Mouse (Mus musculus): ENCODE results near the gene Frmd5. TPM values are rescaled to one million over a fixed set of nuclear protein-coding genes. Genes with fewer than 3 reads are reported as not detected.

Gene Frmd5
- total and polyA plus RNA-seq, 2 experiments from 2014 or later, result 14.6 to 39.7 TPM

GRCm38 (mm10) chr2:121707461-121707860, 99.4 kb downstream of the Frmd5 start:
- Histone ChIP-seq H3K27ac (no peak overlapping the region), H3K36me3 (ENCODE audit: insufficient read depth, low read length) (no peaks in the 10 kb centered on the region), H3K4me2 (ENCODE audit: low read depth, low read length) (no peak overlapping the region), H3K4me1 (ENCODE audit: insufficient read depth, low read length) (no peaks in the 10 kb centered on the region), H3K9me3 (ENCODE audit: low read length) (no peaks in the 10 kb centered on the region), H3K4me3 (ENCODE audit: low read length) (no peak overlapping the region), H3K9ac (replicated peaks; ENCODE audit: low read length) (no peak overlapping the region), H3K27me3 (ENCODE audit: insufficient read depth, low read length) (no peaks in the 10 kb centered on the region)
- TF ChIP-seq CTCF (IDR thresholded peaks at IDR 0.05; ENCODE audit: low read depth), result no peak
- no peak for ATAC-seq
- DNase-seq (ENCODE audit: low spot score), result no peak
- 81% methylated on average over 5 of the region's 5 CpGs for WGBS

GRCm38 (mm10) chr2:121705756-121706155, 101.1 kb downstream of the Frmd5 start:
- H3K27me3 ChIP-seq (ENCODE audit: insufficient read depth, low read length), result no peaks in the 10 kb centered on the region
- 40% methylated on average over 2 of the region's 2 CpGs for WGBS

GRCm38 (mm10) chr2:121699331-121699730, 107.6 kb downstream of the Frmd5 start:
- DNase-seq (ENCODE audit: low spot score) (peak; percentile 23), ATAC-seq (no peak)
- no peak for TF ChIP-seq CTCF (IDR thresholded peaks at IDR 0.05; ENCODE audit: low read depth)
- Histone ChIP-seq H3K9me3 (ENCODE audit: low read length) (no peaks in the 10 kb centered on the region), H3K4me2 (ENCODE audit: low read depth, low read length) (no peak overlapping the region), H3K4me3 (ENCODE audit: low read length) (no peak overlapping the region), H3K4me1 (ENCODE audit: insufficient read depth, low read length) (no peaks in the 10 kb centered on the region), H3K27me3 (ENCODE audit: insufficient read depth, low read length) (no peaks in the 10 kb centered on the region), H3K36me3 (ENCODE audit: insufficient read depth, low read length) (no peaks in the 10 kb centered on the region), H3K27ac (peak overlapping the region; percentile 3; the same call in 1 of the 2 replicates), H3K9ac (replicated peaks; ENCODE audit: low read length) (no peak overlapping the region)
- WGBS, result 24% methylated on average over 6 of the region's 6 CpGs

More at GRCm38 (mm10) chr2:121705756-121706155, 101.1 kb downstream of the Frmd5 start:
- no peak for ATAC-seq
- H3K9me3 ChIP-seq (ENCODE audit: low read length), result no peaks in the 10 kb centered on the region
- DNase-seq (ENCODE audit: low spot score), result peak; percentile 49
- no peaks in the 10 kb centered on the region for H3K4me1 ChIP-seq (ENCODE audit: insufficient read depth, low read length)
- no peak overlapping the region for H3K4me3 ChIP-seq (ENCODE audit: low read length)
- H3K36me3 ChIP-seq (ENCODE audit: insufficient read depth, low read length), result no peaks in the 10 kb centered on the region
- no peak overlapping the region for H3K4me2 ChIP-seq (ENCODE audit: low read depth, low read length)
- H3K9ac ChIP-seq (replicated peaks; ENCODE audit: low read length), result no peak overlapping the region
- no peak for TF ChIP-seq CTCF (IDR thresholded peaks at IDR 0.05; ENCODE audit: low read depth)
- no peak overlapping the region for H3K27ac ChIP-seq

- 88% methylated on average over 10 of the region's 10 CpGs for WGBS
- no peak overlapping the region for H3K4me3 ChIP-seq (ENCODE audit: low read length)
- no peak overlapping the region for H3K4me2 ChIP-seq (ENCODE audit: low read depth, low read length)
- H3K36me3 ChIP-seq (ENCODE audit: insufficient read depth, low read length), result no peaks in the 10 kb centered on the region
- H3K9ac ChIP-seq (replicated peaks; ENCODE audit: low read length), result no peak overlapping the region
- no peaks in the 10 kb centered on the region for H3K4me1 ChIP-seq (ENCODE audit: insufficient read depth, low read length)
- DNase-seq (ENCODE audit: low spot score) (no peak), ATAC-seq (no peak)
- H3K27ac ChIP-seq, result no peak overlapping the region
- no peaks in the 10 kb centered on the region for H3K9me3 ChIP-seq (ENCODE audit: low read length)
- H3K27me3 ChIP-seq (ENCODE audit: insufficient read depth, low read length), result no peaks in the 10 kb centered on the region
- peak; percentile 38; the same call in 1 of the 2 replicates for TF ChIP-seq CTCF (IDR thresholded peaks at IDR 0.05; ENCODE audit: low read depth)
Measured at GRCm38 (mm10) chr2:121695436-121695835, 111.5 kb downstream of the Frmd5 start.

- ATAC-seq, result no peak
- Histone ChIP-seq H3K27me3 (ENCODE audit: insufficient read depth, low read length) (no peaks in the 10 kb centered on the region), H3K9ac (replicated peaks; ENCODE audit: low read length) (no peak overlapping the region), H3K9me3 (ENCODE audit: low read length) (no peaks in the 10 kb centered on the region), H3K36me3 (ENCODE audit: insufficient read depth, low read length) (no peaks in the 10 kb centered on the region), H3K4me1 (ENCODE audit: insufficient read depth, low read length) (no peaks in the 10 kb centered on the region), H3K4me3 (ENCODE audit: low read length) (no peak overlapping the region), H3K27ac (no peak overlapping the region), H3K4me2 (ENCODE audit: low read depth, low read length) (no peak overlapping the region)
- WGBS, result 75% methylated on average over 2 of the region's 2 CpGs
- no peak for DNase-seq (ENCODE audit: low spot score)
- no peak for TF ChIP-seq CTCF (IDR thresholded peaks at IDR 0.05; ENCODE audit: low read depth)
Measured at GRCm38 (mm10) chr2:121688107-121688506, 118.8 kb downstream of the Frmd5 start.

- ATAC-seq, result no peak
- H3K36me3 ChIP-seq (ENCODE audit: insufficient read depth, low read length), result no peaks in the 10 kb centered on the region
- WGBS, result 94% methylated on average over 8 of the region's 8 CpGs
- no peaks in the 10 kb centered on the region for H3K9me3 ChIP-seq (ENCODE audit: low read length)
- H3K4me3 ChIP-seq (ENCODE audit: low read length), result no peak overlapping the region
- no peak for DNase-seq (ENCODE audit: low spot score)
- no peaks in the 10 kb centered on the region for H3K4me1 ChIP-seq (ENCODE audit: insufficient read depth, low read length)
- H3K9ac ChIP-seq (replicated peaks; ENCODE audit: low read length), result no peak overlapping the region
- no peak overlapping the region for H3K4me2 ChIP-seq (ENCODE audit: low read depth, low read length)
- H3K27ac ChIP-seq, result no peak overlapping the region
- no peaks in the 10 kb centered on the region for H3K27me3 ChIP-seq (ENCODE audit: insufficient read depth, low read length)
- TF ChIP-seq CTCF (IDR thresholded peaks at IDR 0.05; ENCODE audit: low read depth), result no peak
Measured at GRCm38 (mm10) chr2:121683606-121684005, 123.3 kb downstream of the Frmd5 start.

GRCm38 (mm10) chr2:121682361-121682760, 124.5 kb downstream of the Frmd5 start:
- Histone ChIP-seq H3K4me2 (ENCODE audit: low read depth, low read length) (no peak overlapping the region), H3K36me3 (ENCODE audit: insufficient read depth, low read length) (no peaks in the 10 kb centered on the region), H3K4me3 (ENCODE audit: low read length) (no peak overlapping the region), H3K9me3 (ENCODE audit: low read length) (no peaks in the 10 kb centered on the region), H3K9ac (replicated peaks; ENCODE audit: low read length) (no peak overlapping the region), H3K27me3 (ENCODE audit: insufficient read depth, low read length) (no peaks in the 10 kb centered on the region), H3K4me1 (ENCODE audit: insufficient read depth, low read length) (peaks cover 5% of the 10 kb centered on the region; the same call in 1 of the 2 replicates), H3K27ac (no peak overlapping the region)
- DNase-seq (ENCODE audit: low spot score) (no peak), ATAC-seq (no peak)
- TF ChIP-seq CTCF (IDR thresholded peaks at IDR 0.05; ENCODE audit: low read depth), result no peak
- 94% methylated on average over 3 of the region's 3 CpGs for WGBS

Measured in hindbrain, postnatal 0 days (tissue).